Mouse (Mus musculus) adipocyte (in vitro differentiated cells): ENCODE data around the gene Cox7a2.

ENCODE experiments used
- DNase-seq: peaks from one replicate; pipeline ENCODE4 v3.0.0-alpha.2; 2016; ENCODE audit warnings: low spot score

Gene Cox7a2

DNA sequence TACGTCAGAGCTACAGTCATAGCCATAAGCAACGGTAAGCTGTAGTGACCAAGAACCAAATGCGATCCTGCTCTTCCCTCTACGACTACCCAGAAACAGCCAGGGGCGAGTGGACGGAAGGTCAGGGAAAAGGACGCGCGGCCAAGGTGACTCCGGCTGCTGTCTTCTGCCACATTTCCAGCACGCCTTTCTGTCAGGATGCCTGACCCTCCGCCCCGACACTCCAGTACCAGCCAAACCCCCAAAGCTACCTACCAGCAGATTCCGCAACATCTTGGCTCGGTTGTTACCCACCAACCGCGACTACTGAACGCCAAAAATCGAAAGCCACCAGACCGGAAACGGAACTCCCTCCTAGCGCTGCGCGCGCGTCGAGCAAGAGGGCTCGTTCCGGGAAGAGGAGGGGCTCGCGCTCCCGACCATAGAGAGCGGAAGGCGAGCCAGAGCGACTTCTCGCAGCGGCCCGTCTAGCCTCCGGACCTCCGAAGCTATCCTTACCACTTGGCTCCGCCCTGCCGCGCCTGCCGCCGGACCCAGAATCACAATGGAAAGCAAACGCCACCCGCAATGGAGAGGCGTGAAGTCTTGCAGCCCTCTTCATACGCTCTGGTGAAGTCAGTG lies at the start of gene Cox7a2:
Gene Cox7a2, minus strand, starts transcription at position 494 of the 621 bp plus-strand sequence.
- peak; percentile 95 for DNase-seq

DNA sequence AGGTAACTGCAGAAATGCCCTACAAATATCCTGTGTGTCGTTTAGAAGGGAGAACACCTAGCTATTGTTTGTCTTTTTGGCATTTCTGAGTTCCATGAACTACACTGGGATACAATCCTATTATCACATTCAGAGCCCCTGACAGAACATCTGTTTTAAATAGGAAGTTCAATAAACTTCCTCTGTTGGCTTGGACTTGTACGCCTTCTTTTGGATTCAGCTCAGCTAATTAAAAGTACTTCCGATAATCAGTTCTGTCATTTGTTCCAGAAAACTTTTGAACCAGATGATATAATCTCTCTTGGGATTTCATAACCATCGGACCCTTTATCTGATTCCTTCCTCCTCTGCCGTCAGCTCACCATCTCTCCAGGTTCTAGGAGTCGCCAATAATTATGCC lies 49.7 kb upstream of the Cox7a2 start:
- DNase-seq = no peak

GRCm38 (mm10) chr9:79807178-79807577 lies 47.5 kb upstream of the Cox7a2 start:
- no peak for DNase-seq

DNA sequence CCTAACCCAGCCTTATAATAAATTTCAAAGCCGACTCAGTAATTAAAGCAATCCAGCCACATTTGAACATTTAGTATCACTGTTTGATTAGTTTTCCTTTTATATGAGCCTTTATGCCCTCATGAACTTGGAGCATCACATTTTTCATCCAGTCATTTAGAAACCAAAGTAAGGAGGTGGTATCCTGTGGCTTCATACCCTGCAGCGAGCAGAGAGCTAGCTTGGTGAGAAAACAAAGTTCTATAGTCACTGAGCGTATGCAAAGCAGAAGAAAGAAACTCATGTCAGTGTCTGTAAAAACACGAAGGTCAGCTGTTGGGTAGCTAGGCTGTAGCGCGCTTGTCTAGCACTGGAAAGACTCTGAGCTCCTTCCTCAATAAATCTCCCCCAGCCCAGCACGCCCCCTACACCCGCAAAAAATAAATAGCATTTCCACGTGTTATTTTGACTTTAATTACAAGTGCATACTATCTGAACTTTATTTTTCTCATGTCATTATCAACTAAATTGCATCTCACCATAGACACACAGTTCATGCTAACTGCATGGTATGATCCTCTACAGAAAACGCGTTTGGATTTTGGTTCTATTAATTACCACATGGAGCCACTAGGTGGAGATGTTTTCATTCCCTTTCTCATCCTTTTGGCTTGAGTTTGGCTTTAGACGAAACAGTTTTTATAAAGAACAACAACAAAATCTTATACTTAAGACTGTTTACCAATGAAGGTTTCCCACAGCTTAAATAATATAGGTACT lies 46.8 kb upstream of the Cox7a2 start:
- peak; percentile 73 for DNase-seq

GRCm38 (mm10) chr9:79805426-79805825 lies 45.7 kb upstream of the Cox7a2 start:
- DNase-seq = no peak

- DNase-seq = no peak
Measured at GRCm38 (mm10) chr9:79796461-79797135, 36.9 kb upstream of the Cox7a2 start.

DNA sequence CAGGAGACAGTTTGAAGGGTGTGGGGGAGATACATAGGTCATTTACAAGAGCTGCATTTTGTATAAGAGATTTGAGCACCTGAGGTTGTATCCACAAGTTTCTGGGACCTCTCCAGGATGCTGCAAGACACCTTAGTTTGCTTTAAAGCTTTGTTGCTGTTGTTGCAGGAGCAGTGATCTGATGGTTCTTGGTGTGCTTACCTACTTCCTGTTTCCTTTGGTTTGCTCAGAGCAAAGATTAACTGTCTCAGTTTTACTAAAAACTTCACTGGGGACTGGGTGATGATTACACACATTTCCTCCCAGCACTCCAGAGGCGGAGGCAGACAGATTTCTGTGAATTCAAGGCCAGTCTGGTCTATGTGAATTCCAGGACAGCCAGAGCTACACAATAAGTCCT lies 35.4 kb upstream of the Cox7a2 start:
- DNase-seq = no peak

GRCm38 (mm10) chr9:79792841-79793835 lies 33.5 kb upstream of the Cox7a2 start, which contains the start of gene Tmem30a:
TSS of gene Tmem30a (minus strand) at chr9:79793507.
- DNase-seq = peak; percentile 98

- DNase-seq = no peak
Measured at GRCm38 (mm10) chr9:79785794-79786085, 26.1 kb upstream of the Cox7a2 start.

- no peak for DNase-seq
Measured at GRCm38 (mm10) chr9:79784934-79785793, 25.5 kb upstream of the Cox7a2 start.

GRCm38 (mm10) chr9:79784439-79784838 lies 24.8 kb upstream of the Cox7a2 start:
- no peak for DNase-seq

DNA sequence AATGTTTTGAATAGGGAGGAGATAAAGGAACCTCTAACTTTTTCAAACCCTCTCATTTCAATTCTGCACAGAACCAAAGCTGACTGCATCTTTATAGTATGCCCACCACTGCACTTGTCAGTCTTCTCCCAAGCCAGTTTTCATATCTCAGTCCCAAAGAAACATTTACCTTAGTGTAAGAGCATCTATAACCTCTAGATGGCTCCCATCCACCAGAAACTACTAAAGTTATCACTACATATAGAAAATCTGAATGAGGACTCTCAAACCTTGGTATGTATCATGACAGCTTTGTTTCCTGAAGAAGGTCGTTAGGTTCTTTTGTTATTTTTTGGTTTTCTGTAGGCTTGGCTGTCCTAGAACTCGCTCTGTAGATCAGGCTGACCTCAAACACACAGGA lies 19.7 kb upstream of the Cox7a2 start:
- DNase-seq = no peak

DNA sequence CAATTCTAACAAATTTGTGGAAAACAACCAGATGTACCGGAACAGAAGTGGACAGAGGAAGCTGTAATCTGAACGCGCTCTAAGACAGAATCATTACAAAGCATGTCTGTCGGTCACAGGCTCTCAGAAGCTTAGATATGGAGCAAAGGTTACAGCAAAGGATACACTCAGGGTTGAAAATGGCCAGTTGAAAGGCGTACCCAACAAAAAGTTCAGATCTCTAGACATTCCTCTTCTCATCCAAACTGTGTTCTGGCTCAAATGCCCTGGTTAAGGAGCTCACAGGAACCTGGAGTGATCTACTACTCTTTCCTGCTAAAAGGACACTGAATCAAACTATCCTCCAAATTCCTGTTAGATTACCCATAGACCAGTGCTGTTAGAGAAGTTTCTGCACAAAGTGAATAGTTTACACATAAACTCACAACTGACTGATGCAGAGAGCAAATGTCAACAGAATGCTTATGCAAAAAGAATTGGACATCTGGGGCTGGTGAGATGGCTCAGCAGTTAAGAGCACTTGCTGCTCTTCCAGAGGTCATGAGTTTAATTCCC lies 7.4 kb upstream of the Cox7a2 start:
- no peak for DNase-seq

GRCm38 (mm10) chr9:79765329-79765728 lies 5.7 kb upstream of the Cox7a2 start:
- DNase-seq = no peak

GRCm38 (mm10) chr9:79762519-79762918 lies 2.8 kb upstream of the Cox7a2 start:
- no peak for DNase-seq

DNA sequence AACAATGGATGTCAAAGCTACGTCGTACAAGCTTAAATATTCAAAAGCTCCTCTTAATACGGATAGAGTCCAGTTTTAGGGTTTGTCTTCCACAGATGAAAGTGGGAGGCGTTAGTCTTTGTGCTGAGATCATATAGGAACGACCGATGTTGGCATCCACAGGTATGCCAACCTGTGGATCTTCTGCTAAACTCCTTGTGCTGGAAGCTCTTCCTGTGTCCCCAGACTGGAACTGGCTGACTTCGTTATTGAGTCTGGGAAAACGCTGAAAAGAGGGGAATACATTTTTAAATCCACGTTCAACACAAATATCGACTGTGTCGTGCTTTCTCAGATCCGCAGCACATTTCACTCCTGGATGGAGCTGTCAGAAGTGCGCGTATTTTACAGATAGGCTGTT lies 398 bp upstream of the Cox7a2 start:
- no peak for DNase-seq

DNA sequence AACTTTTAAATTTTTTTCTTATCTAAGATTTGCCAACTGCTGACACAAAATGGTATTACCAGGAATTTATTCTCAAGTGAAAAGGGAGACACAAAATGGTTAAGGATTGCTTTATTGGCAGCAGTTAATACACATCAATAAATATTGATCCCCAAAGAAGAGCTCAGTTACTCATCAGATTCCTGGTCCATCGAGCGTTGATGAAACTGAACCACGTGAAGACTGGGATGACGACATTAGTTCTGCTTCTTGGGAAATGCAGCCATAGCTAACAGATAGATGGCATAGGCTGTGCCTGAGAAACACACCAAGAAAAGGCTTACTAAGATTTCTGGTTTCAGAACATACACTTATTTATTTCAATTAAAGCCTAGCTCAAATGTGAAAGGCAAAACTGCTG lies 4.4 kb downstream of the Cox7a2 start:
- DNase-seq = no peak

DNA sequence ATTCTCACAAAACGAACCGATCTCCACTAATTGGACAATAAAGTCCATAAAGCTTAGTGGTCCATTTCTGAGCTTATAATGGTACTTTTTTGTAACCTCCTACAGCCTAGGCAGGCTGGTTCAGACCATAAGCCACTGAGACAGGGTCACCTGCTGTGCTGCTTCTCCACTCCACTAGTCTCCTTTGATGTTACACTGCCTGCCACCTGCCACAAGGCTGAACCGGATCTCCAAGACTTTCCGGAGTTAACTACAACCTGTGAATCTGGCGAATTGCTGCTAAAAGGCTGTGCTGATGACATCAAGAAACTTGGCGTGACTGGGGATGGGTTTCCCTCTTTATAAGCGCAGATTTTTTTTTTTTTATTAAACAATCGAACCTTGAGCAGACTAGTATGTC lies 7.8 kb downstream of the Cox7a2 start:
- DNase-seq = no peak

DNA sequence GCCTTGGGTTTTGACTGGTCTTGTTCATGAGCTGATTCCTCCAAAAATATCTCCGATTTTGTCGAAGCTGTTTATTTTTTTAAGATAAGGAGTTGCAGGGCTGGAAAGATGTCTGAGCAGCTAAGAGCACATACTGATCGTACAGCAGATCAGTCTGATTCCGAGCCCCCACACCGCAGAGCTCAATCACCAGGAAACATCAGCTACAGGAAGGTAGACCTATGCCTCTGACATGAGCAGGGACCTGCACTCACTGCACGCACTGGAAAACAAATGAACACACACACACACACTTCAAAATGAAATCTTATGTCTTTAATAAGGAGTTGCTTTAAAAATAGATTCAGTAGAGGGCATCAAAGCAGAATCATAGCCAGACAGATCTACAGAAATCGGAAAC lies 9.0 kb downstream of the Cox7a2 start:
- no peak for DNase-seq

- no peak for DNase-seq
Measured at GRCm38 (mm10) chr9:79745036-79745435, 14.6 kb downstream of the Cox7a2 start.

- DNase-seq = no peak
Measured at GRCm38 (mm10) chr9:79735608-79736007, 24.1 kb downstream of the Cox7a2 start.
